Mouse (Mus musculus): ENCODE results near the gene Kank1. TPM values are rescaled to one million over a fixed set of nuclear protein-coding genes. Genes with fewer than 3 reads are reported as not detected.

Kank1 gene
- total RNA-seq, 2 experiments from 2014 or later = 11.2 to 17.6 TPM

DNA sequence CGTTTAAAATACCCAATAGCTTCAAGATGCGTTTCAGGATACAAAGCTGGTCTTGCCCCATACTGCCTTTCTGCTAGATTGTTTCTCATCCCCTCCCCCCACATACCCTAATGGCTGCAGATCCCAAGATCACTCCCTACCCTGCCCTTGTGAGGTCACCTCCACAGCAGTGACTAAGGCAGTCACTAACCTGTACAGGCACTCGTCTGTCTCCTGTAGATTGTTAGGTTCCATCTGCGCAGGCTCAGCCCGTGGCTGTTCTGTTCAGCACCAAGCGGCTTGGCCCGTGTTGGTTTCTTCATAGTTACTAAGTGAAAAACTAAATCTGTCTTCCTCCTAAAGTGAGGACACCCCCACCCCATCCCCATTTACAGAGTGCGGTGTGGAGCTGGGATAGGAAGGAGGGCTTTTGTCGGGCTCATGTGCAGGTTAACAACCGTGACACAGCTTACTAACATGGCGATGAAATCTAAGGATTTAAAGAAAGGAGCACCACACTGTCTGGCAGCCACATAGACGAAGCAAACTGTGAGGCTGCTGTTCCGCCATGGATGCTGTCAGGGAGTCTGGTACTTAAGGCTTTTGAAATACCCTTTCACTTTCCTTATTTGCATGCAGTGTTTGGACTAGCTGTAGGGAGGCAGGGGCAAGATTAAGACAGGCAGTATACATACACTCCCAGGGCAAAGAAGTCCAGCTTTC, 163.6 kb downstream of the Kank1 start:
- no peak for DNase-seq (ENCODE audit: low spot score in 2 of 2)

DNA sequence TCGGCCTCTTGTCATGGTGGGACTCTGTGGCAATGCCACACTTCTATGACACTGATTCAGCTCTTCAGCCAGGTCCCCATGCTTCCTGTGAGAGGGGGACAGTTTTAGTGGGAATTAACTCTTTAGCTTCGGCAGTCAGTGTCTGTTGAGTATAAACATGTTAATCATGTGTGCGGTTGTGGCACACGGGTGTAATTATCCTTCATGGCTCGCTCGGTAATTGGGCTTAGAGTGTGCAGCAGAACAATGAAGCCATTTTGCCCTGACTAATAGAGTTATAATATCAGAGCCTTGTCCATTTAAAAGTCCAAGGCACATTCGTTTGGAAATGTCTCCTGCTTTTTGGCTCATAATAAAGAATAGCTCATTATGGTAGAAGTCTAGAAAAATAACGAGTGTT, 164.7 kb downstream of the Kank1 start:
- no peak for DNase-seq (ENCODE audit: low spot score in 2 of 2)

DNA sequence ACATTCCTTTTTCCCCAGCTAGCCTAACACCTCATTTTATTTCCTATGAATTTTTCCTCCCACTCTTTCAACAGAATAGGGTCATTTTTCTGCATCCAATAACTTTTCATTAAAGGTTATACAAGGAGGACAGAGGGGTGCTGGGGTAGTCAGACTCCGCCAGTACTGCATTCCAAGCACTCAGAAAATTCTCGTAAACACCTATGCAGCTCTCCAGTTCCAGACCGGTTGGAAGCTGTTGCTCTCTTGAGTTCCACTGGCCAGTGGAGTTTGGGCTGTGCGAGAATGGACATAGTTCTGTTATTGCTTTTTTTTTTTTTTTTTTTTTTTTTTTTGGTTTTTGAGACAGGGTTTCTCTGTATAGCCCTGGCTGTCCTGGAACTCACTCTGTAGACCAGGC, 167.4 kb downstream of the Kank1 start:
- no peak for DNase-seq (ENCODE audit: low spot score in 2 of 2)

DNA sequence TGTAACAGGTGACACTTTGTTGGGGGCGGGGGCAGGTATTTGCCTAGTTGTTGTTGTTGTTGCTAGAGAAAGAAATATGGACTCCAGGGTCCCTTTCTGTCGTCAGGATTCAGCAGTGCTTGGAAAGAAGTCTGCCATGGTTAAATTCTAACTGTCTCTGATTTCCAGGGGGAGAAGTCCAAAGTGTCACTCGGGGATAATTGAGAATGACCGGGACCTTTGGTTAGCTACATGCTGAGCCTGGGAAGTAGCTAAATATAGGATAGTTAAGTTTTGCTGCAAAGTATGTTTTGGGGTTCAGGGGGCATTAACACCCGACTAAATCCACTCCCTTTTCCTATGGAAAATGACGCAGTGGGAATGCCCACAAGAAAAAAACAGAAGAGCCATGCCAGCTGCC, 169.2 kb downstream of the Kank1 start:
- no peak for DNase-seq (ENCODE audit: low spot score in 2 of 2)

DNA sequence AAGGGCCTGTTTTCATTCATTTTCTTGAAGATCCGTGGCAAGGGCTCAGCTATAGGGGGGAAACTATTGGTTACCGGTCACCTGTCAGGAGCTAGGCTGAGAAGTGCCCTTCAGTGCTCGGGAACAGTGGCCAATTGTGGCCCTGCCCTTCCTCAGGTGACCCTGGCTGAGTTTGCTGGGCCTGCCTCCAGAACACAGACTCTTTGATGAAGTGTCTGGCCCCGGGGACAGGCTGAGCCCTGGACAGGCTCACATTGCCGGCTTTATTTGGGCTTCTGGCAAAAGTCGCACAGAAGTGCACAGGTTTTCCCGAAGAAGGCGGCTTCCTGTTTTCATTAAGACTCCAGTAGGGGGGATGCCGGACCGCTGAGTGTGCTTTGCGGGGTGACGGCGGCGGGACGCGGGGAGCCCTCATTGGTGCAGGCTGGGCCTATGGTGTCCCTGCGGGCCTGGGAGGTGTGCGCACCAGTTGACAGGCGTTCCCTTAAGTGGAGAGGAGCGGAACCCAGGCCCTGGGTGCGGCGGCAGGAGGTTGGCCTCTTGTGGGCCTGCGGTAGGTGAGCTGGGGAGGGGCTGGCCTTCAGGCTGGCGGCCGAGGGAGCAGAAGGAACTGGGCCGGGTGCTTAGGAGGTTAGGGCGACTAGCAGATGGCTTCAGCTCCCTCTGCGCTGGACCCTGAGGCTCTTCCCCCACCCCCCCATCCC, 169.9 kb downstream of the Kank1 start:
- peak; percentile 49 to 66 for DNase-seq (ENCODE audit: low spot score in 2 of 2)

DNA sequence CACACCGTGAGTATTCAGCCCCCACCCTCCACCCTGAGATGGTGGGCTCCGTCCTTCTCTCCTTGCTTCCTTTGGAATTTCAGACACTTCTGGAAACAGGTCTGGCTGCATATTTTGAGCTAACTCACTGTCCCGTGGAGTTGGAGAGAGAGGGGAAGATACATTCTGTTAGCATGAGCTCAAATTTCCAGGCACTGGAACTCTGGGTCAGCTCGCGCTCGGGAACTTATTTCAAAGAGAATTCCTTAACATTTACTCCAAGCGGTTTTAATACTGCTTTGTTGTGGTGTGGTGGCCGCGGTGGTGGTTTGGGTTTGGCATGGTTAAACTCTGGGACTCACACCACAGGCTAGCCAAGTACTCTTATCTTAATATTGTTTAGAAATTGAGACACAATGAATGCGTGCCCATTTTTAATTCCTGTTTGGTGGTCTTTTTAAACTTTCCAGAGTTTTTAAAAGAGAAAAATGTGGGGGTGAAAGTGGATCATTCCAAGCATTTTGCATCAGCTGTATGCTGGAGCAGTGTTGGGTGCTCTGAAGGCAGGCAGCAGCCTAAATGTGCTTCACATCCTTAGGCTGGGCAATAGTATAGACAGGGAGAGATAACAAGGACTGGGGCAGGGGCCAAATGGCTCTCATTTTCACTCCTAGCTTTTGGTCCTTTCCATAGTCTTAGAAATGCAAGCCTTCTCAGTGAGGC, 170.6 kb downstream of the Kank1 start:
- no peak for DNase-seq (ENCODE audit: low spot score in 2 of 2)

DNA sequence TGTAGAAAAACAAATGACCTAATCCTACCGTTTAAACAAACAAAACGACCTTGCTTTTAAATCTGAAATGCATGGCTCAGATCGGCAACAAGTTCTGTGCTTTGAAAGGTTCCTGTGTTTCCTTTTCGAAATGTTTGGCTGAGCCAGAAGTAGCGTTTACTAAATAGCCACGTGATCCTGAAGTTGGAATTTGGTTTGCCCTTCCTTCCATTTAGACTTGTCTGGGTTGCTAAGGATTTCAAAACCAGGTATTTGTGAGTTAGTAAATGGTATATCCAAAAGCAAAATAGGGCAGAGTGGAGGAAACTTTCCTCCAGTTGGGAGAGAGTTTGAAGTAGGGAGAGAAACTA, 171.1 kb downstream of the Kank1 start:
- DNase-seq (ENCODE audit: low spot score in 2 of 2) = no peak

DNA sequence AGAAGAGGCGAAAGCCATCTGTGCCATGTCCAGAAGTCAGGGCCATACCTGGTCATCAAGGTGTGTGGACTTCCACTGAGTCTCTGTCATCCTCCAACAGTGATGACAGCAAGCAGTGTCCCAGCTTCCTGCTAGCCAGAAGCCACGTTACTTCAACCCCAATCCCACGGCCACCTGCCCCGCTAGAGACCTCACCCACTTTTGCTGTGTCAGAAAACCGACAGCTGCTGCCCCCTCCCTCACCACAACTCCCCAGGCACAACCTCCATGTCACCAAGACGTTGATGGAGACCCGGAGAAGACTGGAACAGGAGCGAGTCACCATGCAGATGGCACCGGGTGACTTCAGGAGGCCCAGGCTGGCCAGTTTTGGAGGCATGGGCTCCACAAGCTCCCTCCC, 172.5 kb downstream of the Kank1 start:
- no peak for DNase-seq (ENCODE audit: low spot score in 2 of 2)

DNA sequence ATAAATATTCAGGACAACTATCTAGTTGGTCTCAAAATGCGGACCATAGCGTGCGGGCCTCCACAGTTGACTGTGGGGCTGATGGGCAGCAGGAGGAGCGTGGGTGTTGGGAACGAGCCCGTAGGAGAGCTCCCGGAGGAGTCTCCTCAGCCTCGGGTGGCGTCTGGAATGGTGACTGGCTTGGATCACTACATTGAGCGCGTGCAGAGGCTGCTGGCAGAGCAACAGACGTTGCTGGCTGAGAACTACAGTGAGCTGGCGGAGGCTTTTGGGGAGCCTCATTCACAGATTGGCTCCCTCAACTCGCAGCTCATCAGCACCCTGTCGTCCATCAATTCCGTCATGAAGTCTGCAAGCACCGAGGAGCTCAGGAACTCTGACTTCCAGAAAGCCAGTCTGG, 174.6 kb downstream of the Kank1 start:
- no peak for DNase-seq (ENCODE audit: low spot score in 2 of 2)

DNA sequence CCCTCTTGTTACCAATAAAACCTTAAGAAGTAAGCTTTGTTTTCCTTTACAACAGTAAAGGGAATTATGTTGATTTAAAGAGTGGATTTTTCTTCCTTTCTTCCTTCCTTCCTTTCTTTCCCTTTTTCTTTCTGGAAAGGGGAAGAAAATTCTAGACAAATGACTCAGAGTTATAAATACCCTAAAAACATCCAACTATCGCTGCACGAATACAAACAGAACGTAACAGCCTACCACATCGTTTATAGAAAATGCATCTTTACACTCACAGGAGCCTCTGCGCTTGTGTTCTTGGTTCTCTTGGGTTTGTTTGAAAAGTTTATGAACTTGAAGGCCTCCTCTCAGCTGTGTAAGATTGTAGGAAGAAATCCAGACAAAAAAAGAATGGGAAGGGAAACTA, 178.7 kb downstream of the Kank1 start:
- DNase-seq (ENCODE audit: low spot score in 2 of 2) = no peak

DNA sequence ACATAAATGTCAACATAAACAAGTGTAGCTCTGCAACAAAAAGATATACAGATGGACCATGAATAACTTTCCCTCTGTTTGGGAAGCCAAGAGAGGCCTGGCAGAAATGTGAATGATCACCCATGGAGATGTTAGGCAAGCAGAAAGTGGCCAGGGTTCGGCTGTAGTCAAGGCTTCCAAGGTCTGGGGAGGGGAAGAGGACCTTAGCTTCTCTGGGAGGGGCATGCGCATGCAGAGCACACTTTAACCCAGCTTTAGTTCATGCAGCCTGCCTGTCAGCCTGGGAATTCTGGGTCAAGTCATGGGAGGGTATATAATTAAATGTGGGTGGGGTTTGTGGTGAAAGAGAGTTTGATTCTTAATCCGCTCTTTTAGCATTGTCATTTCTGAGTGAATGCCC, 180.9 kb downstream of the Kank1 start:
- no peak for DNase-seq (ENCODE audit: low spot score in 2 of 2)

DNA sequence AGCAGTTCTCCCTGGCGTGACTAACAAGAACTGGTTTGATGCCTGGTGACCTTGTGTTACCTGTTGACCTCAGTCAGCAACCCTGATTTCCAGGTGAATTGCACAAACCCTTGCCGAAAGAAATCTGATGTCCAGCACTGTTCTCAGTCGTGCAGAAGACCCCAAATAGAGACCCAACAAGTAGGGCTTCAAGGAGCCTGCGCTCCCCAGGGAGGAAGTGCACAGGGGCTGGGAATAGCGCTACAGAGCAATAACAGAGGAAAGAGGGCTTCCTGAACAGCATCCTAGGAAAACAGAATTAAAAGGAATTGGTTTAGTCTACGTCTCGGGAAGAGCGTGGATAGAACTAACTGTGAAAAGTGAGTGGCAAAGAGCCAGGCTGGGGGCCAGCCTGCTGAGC, 183.2 kb downstream of the Kank1 start:
- DNase-seq (ENCODE audit: low spot score in 2 of 2) = no peak

DNA sequence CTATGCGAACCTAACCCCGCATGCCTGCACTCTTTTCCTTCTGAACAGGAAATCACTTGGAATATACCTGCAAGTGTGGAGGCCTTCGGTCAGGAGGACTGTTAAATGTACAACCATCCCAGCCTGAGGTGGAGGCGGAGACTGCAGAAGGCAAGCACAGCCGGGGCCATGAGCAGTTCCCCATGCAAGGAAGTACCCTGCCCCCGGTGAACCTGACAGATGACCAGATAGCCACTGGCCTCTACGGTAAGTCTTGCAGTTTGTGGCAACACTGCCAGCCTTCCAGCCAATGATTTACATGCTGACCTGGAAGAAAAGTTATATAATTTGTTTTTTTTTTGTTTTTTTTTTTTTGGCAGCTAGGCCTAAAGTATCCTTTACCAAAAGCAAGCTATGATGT, 185.3 kb downstream of the Kank1 start:
- no peak for DNase-seq (ENCODE audit: low spot score in 2 of 2)

DNA sequence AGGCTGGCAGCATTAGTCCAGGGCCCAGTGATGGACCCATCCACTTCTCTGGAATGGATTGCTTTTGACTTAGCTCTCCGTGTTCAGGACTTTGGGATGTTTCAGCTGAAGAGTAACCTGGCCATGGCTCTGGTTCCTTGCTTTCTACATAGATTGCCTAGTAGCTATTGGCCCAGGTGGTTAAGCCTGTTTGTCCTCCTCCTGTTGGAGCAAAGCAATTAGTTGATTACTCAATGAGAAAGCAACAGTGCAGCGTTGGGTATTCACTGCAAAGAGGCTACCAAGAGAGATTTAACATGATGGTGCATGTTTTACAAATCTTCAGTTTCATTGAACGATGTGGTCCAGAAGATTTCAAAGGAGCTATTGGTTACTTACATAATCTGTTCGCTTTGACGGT, 186.6 kb downstream of the Kank1 start:
- no peak for DNase-seq (ENCODE audit: low spot score in 2 of 2)

DNA sequence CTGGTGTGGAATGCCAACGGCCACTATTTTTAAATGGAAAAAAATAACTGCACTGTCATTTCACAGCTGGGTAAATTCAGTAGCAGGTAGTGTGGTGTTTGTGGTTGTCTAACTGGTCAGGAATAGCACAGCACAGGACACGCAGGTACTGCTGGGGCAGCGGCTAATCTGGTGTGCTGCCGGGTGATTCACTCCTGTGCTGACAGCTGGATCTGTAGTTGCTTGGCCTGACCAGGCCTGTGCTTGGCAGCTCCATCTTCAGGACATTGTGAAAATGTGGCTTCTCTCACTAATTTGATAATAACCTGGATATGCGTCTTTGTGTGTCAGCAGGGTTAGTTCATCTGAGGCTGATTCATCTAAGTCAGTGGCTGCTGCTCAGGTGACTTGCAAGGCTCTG, 189.7 kb downstream of the Kank1 start:
- no peak for DNase-seq (ENCODE audit: low spot score in 2 of 2)

DNA sequence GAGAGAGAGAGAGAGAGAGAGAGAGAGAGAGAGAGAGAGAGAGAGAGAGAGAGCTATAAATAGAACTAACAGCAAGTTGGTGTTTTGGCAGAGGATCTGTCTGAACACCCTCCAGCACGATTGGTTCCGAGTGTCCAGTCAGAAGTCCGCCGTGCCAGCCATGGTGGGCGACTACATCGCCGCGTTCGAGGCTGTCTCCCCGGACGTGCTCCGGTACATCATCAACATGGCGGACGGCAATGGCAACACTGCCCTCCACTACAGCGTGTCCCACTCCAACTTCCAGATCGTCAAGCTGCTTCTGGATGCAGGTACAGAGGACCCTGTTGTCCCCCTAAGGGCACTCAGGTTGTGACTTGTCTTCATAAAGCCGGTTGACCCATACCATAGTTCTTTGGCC, 191.1 kb downstream of the Kank1 start:
- no peak for DNase-seq (ENCODE audit: low spot score in 2 of 2)

DNA sequence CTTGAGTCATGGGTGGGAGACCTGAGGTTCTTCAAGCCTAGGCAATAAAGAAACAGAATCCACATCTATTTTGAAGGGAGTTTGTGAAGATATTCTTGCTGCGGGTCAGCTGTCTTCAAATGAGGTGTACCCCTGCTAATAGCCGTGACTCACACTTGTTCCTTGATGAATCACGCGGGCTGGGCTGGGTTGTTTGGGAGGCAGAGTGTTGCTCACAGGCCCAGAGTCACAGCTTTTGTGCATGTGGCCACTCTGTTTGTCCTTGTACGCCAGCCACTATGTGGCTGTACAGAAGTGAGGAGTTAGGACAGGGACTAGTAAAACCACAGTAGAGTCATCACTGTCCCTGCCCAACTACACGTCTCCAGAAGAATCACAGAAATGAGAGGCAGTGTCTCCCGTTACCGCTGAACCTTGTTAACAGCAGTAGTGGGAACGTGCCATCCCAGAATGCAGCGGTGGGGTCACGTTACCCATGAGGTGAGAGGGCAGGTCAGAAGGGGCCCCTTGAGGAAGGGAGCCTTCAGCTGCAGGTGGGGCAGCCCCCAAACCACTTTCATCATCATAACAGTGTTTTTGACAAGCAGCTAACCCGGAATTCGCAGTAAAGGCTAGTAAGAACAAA, 191.7 kb downstream of the Kank1 start:
- no peak for DNase-seq (ENCODE audit: low spot score in 2 of 2)

DNA sequence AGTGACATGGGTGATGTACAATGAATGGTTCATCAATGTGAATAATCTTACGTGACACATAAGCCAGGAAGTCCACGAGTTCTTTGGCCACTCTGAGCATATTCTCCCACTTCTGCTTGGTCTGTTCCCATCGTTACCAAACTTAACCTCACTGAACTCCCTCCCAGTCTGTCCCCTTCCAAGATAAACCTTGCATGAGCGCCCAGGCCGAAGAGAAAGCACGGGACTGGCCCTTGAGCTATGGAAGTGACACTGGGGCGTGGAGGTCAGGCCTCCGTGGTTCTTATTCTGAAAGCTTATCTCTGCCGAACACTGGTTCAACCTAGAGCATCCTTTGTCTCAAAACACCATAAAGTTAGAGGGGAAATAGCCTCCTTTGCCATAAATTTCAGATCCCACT, 194.7 kb downstream of the Kank1 start:
- DNase-seq (ENCODE audit: low spot score in 2 of 2) = no peak

DNA sequence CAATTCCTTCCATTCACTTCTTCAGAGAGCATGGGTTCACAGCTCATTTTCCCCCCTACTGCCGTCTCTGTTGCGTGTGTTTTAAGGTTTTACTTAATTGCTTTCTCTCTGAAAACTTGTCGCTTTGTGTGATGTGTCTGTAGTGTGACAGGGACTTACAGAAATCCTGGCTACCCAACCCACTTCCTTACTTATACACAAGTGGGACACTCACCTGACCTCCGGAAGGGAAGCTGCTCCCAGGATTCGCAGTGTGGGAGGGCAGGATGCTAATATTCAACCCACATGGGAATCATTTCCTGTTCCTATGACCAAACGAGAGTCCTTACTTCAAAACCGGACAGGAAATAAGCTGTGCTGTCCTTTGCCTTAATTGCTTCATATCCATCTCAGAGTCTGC, 195.1 kb downstream of the Kank1 start:
- no peak for DNase-seq (ENCODE audit: low spot score in 2 of 2)

DNA sequence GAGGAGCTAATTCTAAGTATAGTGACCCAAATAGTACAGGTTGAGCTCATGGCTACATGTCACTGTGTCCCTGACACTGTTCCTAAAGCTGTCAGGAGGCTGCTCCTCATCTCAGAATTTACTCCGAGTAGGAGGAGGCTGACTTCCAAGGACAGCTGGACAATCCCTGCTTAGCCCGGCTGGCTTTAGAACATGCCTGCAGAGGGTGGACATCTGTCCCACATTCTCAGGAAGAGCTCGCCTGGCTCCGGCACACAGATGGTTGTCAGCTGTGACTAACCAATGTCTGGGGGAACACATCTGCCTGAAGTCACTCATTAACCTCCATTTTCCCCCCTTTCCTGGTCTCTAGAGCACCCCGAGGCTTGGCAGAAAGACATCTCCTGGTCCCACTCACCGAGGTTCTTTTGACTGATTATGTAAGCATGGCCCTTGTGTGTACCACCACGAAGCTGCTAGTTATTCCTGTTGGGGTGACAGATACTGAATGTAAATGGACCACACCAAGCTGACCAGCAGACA, 196.5 kb downstream of the Kank1 start:
- no peak for DNase-seq (ENCODE audit: low spot score in 2 of 2)

DNA sequence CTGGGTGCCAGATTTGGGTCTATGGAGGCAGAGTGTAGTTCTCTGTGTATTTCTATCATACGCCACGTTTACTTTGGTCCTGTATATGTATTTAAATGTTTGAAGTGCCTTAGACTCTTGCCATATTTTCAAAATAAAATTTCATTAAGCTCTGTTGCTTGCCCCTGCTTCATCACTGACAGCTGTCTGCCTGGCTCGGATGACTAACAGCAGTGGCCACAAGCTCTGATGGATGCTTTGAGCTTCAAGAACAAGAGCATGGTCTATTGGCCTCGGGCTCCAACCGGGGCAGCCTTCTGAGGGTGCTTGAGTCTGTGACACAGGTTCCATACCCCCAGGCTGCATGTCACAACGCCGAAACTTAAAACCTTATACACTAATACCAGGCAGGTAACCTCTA, 197.6 kb downstream of the Kank1 start:
- no peak for DNase-seq (ENCODE audit: low spot score in 2 of 2)

DNA sequence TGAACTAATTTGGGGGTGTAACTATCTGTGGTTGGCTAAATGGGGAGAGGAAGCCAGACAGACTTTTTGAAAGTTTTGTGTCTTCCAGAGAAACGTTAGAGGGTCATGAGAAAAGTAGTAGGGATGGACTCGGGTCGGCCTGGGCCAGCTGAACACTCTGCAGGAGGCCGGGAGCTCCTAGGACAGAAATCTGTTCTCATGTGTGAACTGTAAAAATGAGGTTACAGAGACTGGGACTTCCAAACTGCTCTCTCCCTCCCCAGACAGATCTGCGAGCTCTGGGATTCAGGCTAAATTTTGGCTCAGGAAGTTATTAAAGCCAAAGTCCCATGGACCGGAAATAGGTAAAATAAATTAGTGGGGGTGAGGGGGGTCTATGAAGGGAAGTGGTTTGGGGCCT, 198.0 kb downstream of the Kank1 start:
- DNase-seq (ENCODE audit: low spot score in 2 of 2) = no peak

All from adrenal gland, adult 18-20 months (tissue).